Mouse (Mus musculus): Measurements from ENCODE around the gene Gdpd2. TPM values are rescaled to one million over a fixed set of nuclear protein-coding genes. Genes with fewer than 3 reads are reported as not detected.

The Gdpd2 gene
- polyA plus RNA-seq, 1 experiment from 2014 or later: 0.20 TPM

DNA sequence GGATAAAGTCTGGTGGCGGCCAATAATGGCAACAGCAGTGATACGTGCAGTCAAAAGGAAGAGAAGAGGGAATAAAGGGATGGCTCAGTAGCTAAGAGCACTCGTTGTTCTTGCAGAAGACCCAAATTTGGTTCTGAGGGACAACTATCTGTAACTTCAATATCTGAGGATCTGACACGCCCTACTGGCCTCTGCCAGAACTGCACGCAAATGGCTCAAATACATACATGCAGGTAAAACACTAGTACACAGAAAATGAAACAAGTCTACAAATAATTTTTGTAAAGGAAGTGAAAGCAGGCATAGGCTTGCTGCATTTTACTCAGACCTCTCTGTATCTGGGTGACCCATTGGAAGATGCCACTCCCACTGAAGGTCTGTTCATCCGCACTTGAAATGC lies 36.2 kb downstream of the Gdpd2 start:
- ATAC-seq (ENCODE audit: insufficient read depth) (no peak), DNase-seq (no peak)
- Histone ChIP-seq H3K4me3 (ENCODE audit: low read depth, low read length) (no peak overlapping the region), H3K27me3 (ENCODE audit: insufficient read depth, low read length) (peaks cover 6% of the 10 kb centered on the region), H3K4me1 (ENCODE audit: insufficient read depth) (no peaks in the 10 kb centered on the region), H3K36me3 (ENCODE audit: insufficient read depth) (no peaks in the 10 kb centered on the region), H3K9me3 (ENCODE audit: low read depth, low read length) (no peaks in the 10 kb centered on the region), H3K27ac (ENCODE audit: low read depth) (no peak overlapping the region), H3K9ac (no peak overlapping the region), H3K4me2 (no peak overlapping the region)
- 76% methylated on average over 6 of the region's 6 CpGs for WGBS
- peak; percentile 32; the same call in 1 of the 2 replicates for TF ChIP-seq CTCF (IDR thresholded peaks at IDR 0.05; ENCODE audit: low read depth)

DNA sequence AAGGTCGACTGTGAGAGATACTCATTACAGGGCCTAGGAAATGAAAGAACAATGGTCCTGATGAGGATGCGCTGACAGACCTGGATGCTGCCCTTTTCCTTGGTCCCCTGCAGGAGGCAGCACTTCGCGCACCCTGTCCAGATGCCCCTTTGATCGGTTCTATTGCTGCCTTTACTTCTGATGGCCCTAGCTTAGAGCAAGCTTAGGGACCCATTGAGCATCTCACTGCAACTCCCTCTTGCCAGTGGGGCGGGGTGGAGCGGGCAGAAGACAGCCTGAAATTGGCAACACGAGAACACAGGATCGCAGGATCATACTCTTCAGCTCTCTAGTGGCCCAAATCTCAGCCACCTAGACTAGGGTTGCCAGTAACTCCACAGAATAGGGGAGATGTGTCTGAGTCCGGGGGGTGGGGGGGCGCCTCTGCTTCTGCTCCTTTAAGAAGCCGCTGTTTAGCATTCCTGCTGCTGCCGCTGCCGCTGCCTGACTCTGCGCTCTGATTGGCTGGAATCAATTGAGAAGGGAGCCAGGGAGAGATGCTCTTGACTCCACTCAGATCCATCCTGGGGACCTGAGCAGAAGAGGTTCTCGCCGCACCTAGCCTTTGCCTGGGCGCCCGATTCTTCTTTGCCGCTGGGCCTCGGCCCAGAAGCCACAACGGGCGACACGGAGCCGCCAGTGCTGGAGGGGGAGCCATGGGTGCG lies 37.7 kb downstream of the Gdpd2 start, which contains the start of gene Dlg3:
Gene Dlg3, plus strand, starts transcription at position 542 of the 704 bp plus-strand sequence.
- peak within 1 kb of the TSS; percentile 66 for H3K4me2 ChIP-seq
- peaks cover 6% of the 10 kb centered on the region for H3K27me3 ChIP-seq (ENCODE audit: insufficient read depth, low read length)
- no peaks in the 10 kb centered on the region for H3K36me3 ChIP-seq (ENCODE audit: insufficient read depth)
- no peaks in the 10 kb centered on the region for H3K4me1 ChIP-seq (ENCODE audit: insufficient read depth)
- DNase-seq (peak; percentile 59), ATAC-seq (ENCODE audit: insufficient read depth) (peak; percentile 56; the same call in 1 of the 2 replicates)
- 16% methylated on average over 25 of the region's 26 CpGs for WGBS
- H3K4me3 ChIP-seq (ENCODE audit: low read depth, low read length): peak within 1 kb of the TSS; percentile 32
- H3K9ac ChIP-seq: no peak within 1 kb of the TSS
- H3K27ac ChIP-seq (ENCODE audit: low read depth): no peak within 1 kb of the TSS
- H3K9me3 ChIP-seq (ENCODE audit: low read depth, low read length): no peaks in the 10 kb centered on the region
- peak; percentile 38; the same call in 1 of the 2 replicates for TF ChIP-seq CTCF (IDR thresholded peaks at IDR 0.05; ENCODE audit: low read depth)

DNA sequence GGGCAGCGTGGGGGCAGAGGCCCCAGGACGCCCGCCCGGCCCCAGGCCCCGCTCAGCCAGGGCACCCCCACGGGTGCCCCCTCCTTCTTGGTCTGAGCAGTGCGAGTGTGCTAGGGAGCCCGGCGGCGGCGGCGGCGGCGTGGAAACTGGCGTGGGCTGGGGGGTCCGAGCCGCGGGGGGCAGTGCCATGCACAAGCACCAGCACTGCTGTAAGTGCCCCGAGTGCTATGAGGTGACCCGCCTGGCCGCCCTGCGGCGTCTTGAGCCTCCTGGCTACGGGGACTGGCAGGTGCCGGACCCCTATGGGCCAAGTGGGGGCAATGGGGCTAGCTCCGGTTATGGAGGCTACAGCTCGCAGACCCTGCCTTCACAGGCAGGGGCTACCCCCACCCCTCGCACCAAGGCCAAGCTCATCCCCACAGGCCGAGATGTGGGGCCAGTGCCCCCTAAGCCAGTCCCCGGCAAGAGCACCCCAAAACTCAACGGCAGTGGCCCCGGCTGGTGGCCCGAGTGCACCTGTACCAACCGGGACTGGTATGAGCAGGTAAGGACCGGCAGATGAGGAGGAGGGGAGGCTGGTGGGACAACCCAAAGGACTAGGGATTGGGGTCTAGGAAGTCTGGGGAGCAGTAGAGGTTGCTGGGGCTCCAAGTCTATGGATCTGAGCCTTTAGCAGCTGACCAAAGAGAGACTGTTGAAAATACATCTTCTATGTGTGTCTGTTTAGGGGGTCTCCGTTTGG lies 38.4 kb downstream of the Gdpd2 start:
- no peaks in the 10 kb centered on the region for H3K4me1 ChIP-seq (ENCODE audit: insufficient read depth)
- no peaks in the 10 kb centered on the region for H3K36me3 ChIP-seq (ENCODE audit: insufficient read depth)
- no peak for TF ChIP-seq CTCF (IDR thresholded peaks at IDR 0.05; ENCODE audit: low read depth)
- H3K9me3 ChIP-seq (ENCODE audit: low read depth, low read length): no peaks in the 10 kb centered on the region
- H3K4me3 ChIP-seq (ENCODE audit: low read depth, low read length): peak overlapping the region; percentile 32
- ATAC-seq (ENCODE audit: insufficient read depth): peak; percentile 70; the same call in 1 of the 2 replicates
- 29% methylated on average over 28 of the region's 36 CpGs for whole genome bisulfite sequencing
- no peak overlapping the region for H3K27ac ChIP-seq (ENCODE audit: low read depth)
- H3K27me3 ChIP-seq (ENCODE audit: insufficient read depth, low read length): peaks cover 6% of the 10 kb centered on the region
- DNase-seq: no peak
- no peak overlapping the region for H3K9ac ChIP-seq
- H3K4me2 ChIP-seq: peak overlapping the region; percentile 66

DNA sequence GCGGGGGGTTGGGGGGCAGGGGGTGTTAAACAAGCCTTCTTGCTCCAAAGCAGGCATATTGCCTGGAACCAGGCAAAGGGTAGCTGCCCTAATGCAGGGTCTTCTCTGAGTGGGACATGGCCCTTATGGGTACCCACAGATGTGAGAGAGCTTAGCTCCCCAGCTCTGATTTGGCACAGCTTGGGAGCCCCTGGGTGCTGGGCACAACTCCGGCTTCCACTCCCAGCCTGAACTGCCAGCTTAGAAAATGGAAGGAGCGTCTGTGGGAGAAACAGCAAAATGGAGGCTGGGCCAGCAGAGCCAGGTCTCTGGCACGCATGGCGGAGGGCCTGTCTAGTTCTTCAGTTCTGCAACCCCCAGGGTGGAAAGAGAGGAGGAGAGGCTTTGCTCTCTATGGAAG lies 39.6 kb downstream of the Gdpd2 start:
- H3K27me3 ChIP-seq (ENCODE audit: insufficient read depth, low read length): peaks cover 6% of the 10 kb centered on the region
- no peak for ATAC-seq (ENCODE audit: insufficient read depth)
- H3K27ac ChIP-seq (ENCODE audit: low read depth): no peak overlapping the region
- 87% methylated on average over 5 of the region's 5 CpGs for WGBS
- no peaks in the 10 kb centered on the region for H3K36me3 ChIP-seq (ENCODE audit: insufficient read depth)
- no peaks in the 10 kb centered on the region for H3K4me1 ChIP-seq (ENCODE audit: insufficient read depth)
- no peak overlapping the region for H3K4me2 ChIP-seq
- no peak for DNase-seq
- TF ChIP-seq CTCF (IDR thresholded peaks at IDR 0.05; ENCODE audit: low read depth): no peak
- H3K9me3 ChIP-seq (ENCODE audit: low read depth, low read length): no peaks in the 10 kb centered on the region
- no peak overlapping the region for H3K4me3 ChIP-seq (ENCODE audit: low read depth, low read length)
- H3K9ac ChIP-seq: no peak overlapping the region

DNA sequence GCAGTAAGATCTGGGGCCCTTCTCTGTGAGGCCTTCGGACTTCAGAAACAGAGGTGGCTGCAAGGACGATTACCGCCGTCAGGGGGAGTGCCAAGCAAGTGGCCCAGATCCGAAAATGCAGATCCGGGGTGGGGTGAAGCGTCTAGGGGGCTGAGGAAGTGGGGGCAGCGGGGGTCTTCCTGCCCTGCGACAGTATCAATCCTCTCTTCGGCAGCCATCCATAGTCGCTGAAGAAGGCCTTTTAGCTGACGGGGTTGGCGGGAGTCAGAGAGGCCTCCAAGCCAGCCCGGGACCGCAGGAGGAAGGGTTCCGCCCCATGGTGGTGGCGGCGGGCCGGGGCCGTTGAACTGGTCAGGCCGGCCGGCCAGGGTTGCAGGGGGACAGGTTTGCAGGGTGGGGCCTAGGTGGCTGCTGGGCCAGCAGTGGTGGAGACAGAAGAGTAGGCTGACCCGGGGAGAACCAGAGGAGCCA lies 44.7 kb downstream of the Gdpd2 start:
- H3K9me3 ChIP-seq (ENCODE audit: low read depth, low read length): no peaks in the 10 kb centered on the region
- H3K4me1 ChIP-seq (ENCODE audit: insufficient read depth): no peaks in the 10 kb centered on the region
- TF ChIP-seq CTCF (IDR thresholded peaks at IDR 0.05; ENCODE audit: low read depth): peak; percentile 70
- H3K27ac ChIP-seq (ENCODE audit: low read depth): no peak overlapping the region
- H3K4me2 ChIP-seq: peak overlapping the region; percentile 60
- peak overlapping the region; percentile 63 for H3K9ac ChIP-seq
- WGBS: 8% methylated on average over 23 of the region's 23 CpGs
- H3K36me3 ChIP-seq (ENCODE audit: insufficient read depth): no peaks in the 10 kb centered on the region
- H3K4me3 ChIP-seq (ENCODE audit: low read depth, low read length): peak overlapping the region; percentile 44
- ATAC-seq (ENCODE audit: insufficient read depth): peak; percentile 42
- DNase-seq: peak; percentile 85
- no peaks in the 10 kb centered on the region for H3K27me3 ChIP-seq (ENCODE audit: insufficient read depth, low read length)

DNA sequence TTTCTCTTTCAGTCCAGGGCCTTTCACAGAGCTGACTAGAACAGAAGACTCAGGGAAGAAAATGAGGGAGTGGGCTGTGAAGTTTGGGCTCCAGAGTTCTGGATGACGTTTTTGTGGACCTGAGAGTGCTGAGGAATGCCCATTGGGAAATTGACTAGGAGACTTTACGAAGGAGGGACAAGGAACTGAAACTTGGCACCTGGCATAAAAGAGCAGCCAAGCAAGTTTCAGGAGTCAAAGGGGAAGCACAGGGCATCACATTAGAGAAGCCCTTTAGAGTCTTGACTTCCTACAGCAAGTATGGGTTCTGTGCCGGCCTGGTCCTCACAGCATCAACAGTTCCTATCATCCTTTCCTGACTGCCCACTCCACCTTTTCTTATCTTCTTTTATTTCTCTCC lies 45.7 kb downstream of the Gdpd2 start:
- Histone ChIP-seq H3K4me2 (no peak overlapping the region), H3K9ac (no peak overlapping the region), H3K4me3 (ENCODE audit: low read depth, low read length) (no peak overlapping the region), H3K27me3 (ENCODE audit: insufficient read depth, low read length) (no peaks in the 10 kb centered on the region), H3K4me1 (ENCODE audit: insufficient read depth) (no peaks in the 10 kb centered on the region), H3K27ac (ENCODE audit: low read depth) (no peak overlapping the region), H3K36me3 (ENCODE audit: insufficient read depth) (no peaks in the 10 kb centered on the region), H3K9me3 (ENCODE audit: low read depth, low read length) (no peaks in the 10 kb centered on the region)
- 72% methylated on average over 3 of the region's 3 CpGs for WGBS
- ATAC-seq (ENCODE audit: insufficient read depth) (no peak), DNase-seq (no peak)
- no peak for TF ChIP-seq CTCF (IDR thresholded peaks at IDR 0.05; ENCODE audit: low read depth)

DNA sequence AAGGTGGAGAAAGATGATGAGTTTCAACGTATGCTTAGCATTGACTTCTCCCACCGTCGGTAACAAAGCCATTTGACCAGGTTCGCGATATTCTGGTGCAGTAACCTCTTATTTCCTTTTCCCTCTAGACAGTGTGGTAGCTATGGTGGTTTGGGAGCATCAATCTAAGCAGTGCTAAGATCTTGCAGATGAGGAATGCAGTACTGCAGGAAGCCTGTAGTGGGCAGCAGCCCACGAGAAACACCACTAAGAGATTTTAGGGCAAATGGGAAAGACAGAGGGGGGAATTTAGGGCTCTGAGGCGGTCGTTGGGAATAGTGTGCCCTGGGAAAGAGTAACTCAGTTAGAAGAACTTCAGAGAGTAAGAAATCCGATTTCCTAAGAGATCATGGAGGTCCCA lies 46.8 kb downstream of the Gdpd2 start:
- H3K9ac ChIP-seq: no peak overlapping the region
- peak overlapping the region; percentile 68 for H3K4me2 ChIP-seq
- 8% methylated on average over 9 of the region's 9 CpGs for WGBS
- peak; percentile 69 for TF ChIP-seq CTCF (IDR thresholded peaks at IDR 0.05; ENCODE audit: low read depth)
- H3K9me3 ChIP-seq (ENCODE audit: low read depth, low read length): no peaks in the 10 kb centered on the region
- no peaks in the 10 kb centered on the region for H3K27me3 ChIP-seq (ENCODE audit: insufficient read depth, low read length)
- ATAC-seq (ENCODE audit: insufficient read depth) (peak; percentile 55), DNase-seq (peak; percentile 82)
- peak overlapping the region; percentile 55; the same call in 1 of the 2 replicates for H3K4me3 ChIP-seq (ENCODE audit: low read depth, low read length)
- H3K4me1 ChIP-seq (ENCODE audit: insufficient read depth): no peaks in the 10 kb centered on the region
- H3K36me3 ChIP-seq (ENCODE audit: insufficient read depth): no peaks in the 10 kb centered on the region
- peak overlapping the region; percentile 83 for H3K27ac ChIP-seq (ENCODE audit: low read depth)

All from lung, embryonic 14.5 days (tissue).